Mouse (Mus musculus) natural killer cell, adult 2 months (primary cell): ENCODE measurements around the gene Nr1h2.
A peak's percentile ranks its signal among the peaks of the same experiment; 100 is the strongest.

Experiments used
- DNase-seq, 2 experiments: peaks; one replicate each; pipeline ENCODE4 v3.0.0; 2022; ENCODE audit warnings: low spot score in 2 of 2

Gene Nr1h2

DNA sequence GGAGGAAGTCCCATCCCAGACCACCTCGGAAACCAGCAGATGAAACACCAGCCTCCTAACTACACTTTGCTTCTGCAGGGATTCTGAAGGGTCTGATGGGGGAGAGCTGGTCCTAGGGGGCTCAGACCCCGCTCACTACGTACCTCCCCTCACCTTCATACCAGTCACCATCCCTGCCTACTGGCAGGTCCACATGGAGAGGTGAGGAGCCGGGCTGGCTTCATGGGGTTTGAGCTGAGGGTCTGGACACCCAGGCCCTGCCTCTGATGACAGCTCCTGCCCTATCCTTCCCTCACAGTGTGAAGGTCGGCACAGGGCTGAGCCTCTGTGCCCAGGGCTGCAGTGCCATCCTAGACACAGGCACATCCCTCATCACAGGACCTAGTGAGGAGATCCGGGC lies 31.2 kb upstream of the Nr1h2 start:
- no peak for DNase-seq

DNA sequence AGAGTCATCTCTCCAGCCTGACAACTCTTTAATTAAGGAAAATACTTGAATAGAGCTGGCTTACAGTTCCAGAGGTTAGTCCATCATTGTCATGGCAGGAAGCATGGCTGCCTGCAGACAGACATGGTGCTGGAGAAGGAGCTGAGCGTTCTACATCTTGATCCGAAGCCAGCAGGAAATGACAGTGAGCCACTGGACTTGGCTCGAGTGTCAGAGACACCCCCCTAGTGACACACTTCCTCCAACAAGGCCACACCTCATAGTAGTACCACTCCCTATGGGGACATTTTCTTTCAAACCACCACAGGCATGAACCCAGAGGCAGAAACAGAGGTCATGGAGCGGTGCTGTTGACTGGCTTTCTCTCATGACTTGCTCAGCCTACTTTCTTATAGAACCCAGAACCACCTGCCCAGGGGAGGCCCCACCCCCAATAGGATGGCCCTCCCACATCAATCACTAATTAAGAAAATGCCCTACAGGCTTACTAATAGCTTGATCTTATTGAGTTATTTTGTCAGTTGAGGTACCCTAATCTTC lies 30.6 kb upstream of the Nr1h2 start:
- no peak for DNase-seq

DNA sequence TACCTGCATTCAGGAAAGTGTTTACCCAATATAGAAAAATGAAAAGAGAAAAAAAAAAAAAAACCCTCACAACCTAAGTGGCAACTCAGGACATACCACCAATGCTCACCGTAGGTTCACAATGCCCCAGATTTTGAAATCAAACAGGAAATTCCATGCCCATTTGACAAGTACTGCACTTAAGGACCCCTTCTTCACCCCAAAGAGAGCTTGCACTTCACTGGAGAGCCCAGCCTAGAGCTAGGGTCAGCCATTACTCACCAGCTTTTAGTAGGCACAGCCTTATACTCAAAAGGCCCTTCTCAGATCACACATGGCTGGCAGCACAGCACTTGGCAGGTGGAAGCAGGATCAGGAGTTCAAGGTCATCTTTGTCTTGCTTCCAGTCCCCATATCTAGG lies 29.4 kb upstream of the Nr1h2 start:
- no peak for DNase-seq

DNA sequence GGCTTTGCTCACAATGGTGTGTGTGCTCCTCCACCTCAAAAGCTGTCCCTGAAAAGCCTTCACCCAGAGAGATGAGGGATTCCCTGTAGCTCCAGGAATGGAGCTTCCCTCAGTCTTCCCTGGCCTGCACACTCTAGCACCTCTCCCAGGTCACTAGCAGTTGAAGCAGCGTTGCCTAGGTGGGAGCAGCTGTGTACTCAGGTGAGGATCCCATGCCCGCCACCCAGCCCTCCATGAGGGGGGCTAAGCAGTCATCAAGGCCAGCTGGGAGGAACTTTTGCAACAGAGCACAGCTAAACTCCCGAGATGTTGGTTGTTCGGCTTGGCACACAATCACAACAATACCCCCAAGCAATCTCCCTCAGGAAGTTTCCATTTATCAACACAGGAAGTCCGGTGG lies 29.0 kb upstream of the Nr1h2 start:
- DNase-seq, result no peak

DNA sequence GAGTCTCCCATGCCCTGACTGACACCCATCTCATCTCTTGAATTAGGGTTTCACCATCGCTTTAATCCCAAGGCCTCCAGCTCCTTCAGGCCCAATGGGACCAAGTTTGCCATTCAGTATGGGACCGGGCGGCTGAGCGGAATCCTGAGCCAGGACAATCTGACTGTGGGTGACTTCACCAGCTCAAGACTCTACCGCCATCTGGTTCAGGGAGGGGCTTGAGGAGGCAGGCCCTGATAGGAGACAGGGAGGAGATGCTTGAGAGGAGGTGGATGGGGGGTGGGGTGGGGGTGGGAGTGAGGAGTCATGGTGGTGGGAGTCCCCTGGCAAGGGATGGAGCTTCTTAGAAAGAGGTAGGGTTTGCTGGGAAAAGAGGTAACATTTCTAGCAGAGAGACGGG lies 27.9 kb upstream of the Nr1h2 start:
- DNase-seq, result no peak

DNA sequence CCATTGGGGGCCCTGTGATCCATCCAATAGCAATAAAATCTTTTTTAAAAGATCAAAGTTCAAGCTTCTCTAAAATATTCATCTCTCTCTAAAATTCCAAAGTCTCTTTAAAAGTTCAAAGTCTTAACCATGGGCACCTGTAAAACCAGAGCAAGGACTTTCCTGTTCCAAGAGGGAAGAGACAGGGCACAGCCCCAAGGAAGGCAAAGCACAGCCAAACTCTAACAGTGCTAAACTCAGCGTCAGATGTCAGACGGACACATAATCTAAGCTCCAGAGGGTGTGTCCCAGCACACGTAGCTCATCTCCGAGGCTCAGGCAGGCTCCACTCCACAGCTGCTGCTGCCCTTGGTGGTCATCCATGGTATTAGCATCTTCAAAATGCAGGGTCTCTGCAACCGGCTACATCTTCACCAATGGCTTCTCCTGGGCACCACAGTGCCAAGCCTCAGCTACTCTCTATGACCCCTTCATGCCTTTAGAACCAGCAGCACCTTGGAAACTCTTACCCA lies 22.6 kb upstream of the Nr1h2 start:
- no peak for DNase-seq

DNA sequence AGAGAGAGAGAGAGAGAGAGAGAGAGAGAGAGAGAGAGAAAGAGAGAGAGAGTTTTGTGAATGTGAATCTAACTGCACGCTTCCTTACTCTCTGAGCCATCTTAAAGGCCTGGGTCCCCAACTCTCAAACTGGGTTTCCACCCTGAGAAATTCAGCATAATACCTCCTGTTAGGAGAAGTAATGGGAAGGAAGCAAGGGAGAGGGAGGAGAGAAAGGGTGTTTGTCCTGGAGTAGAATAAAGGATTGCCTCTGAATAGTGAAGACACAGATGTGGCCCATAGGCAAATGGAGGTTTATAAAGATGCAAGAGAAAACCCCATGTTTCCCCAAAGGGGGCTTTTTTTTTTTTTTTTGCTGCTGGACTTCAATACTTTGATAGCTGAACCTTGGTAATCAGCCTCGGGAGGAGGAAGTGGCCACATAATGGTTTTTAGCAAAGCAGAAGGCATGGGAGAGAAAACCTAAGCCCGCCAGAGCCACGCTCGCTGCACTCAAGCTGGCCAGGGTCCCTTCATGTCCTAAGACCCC lies 19.3 kb upstream of the Nr1h2 start:
- DNase-seq, result no peak

DNA sequence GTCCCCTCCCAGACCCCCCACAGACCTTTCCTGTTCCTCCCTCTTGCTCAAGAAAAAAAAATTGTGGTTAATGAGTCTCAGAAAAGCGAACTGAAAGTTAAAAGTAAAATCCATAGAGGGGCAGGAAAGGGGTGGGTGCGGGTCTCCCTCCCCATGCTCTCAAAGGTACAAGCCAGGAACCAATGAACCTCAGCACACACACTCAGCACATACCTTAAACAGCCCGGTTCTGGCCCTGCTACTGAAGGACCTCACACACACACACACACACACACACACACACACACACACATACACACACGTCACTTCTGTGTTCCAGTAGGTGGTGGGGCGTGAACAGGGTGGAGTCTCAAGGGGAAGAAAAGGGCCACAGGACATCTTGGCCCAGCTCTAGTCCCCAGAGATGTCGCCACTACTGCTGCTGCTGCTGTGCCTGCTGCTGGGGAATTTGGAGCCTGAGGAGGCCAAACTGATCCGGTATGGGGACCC lies 18.5 kb upstream of the Nr1h2 start, which contains the start of gene Napsa:
TSS of gene Napsa (plus strand) at position 168 of the 489 bp plus-strand sequence.
- peak; percentile 74 to 85 for DNase-seq

DNA sequence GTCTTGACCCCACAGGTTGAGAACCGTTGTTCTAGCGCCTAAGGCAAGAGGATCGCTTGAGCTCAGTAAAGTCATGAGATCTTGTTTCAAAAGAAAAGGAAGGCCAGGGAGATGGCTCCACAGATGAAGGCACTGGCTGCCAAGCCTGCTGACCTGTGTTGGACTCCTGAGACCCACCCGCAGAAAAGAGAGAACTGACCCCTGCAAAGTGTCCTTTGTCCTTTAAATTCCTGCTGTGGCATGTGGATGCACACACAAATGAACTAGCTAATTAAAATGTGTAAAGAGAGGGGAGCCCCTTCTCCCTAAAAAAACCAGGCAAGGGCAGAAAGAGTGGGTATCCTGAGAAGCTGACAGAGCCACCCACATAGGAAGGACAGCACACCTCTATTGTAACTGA lies 18.1 kb upstream of the Nr1h2 start:
- DNase-seq, result no peak

DNA sequence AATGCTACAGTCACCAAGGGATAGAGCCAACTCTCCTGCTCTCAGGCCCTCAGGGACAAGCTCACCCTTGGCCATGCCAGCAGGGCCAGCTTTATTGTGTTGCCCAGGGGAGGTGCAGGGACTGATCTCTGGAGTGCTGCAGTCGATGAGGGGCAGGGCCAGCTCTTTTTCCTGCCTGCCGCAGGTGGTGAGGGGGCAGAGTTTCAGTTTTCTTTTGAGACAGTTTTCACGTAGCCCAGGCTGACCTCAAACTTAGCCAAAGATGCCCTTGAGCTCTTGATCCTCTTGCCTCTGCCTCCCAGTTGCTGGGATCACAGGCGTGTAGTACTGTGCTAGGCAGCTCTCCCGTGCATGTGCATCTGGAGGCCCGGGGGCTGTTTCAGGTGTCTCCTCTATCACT lies 17.2 kb upstream of the Nr1h2 start:
- no peak for DNase-seq

DNA sequence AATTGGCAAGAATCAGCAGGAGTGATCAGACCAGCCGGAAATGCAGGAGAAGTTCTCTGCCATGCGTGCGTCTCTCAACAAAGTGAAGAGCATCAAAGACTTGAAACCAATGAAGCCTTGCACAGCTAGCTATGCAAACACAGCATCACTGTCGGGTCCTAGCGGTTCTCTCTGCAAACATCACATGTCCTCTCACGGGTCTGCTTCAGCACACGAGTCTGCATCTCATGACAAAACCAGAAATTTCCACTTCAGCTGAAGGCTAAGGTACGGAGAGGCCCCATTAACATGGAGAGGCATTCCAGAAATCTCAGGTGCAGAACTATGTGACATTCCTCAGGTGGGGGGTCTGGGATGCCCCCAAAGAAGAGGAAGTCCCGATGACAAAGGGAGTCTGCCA lies 15.1 kb upstream of the Nr1h2 start:
- DNase-seq, result peak in 1 of 2 experiments; percentile 62

DNA sequence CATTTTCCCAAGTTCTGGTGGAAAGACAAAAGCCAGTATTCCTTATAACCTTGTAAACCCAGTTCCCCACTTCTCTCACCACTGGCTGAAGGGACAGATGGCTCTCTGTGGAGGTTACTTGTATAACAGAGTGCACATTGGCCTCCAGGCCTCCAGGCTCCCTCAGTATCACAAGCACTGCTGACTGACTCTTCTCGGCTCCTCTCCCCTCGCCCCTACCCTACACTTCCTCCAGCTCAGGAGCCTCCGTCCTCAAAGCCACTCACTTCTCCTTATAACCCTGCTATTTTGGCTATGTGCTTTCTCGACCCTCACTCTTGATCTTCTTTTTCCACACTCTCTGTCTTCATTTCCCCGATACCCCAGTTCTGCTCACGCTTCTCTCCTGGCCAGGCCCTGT lies 11.7 kb upstream of the Nr1h2 start:
- no peak for DNase-seq

DNA sequence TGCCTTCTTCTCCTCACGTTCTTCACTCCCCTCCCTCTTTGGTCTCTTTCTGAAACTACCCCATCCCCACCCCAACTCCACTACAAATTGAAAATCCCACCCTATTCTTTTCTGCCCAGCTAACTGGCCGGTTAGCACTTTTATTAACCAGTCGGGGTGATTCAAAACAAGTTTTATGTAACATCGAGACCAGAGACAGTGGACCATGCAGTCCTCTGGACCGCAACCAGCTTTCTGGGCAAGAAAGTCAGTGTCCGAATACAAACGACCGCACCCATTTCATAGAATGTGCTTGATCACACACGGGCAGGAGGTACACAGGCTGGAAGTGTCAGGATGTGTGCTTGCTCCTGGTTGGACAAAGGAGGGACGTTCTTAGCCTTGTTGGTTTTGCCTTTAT lies 10.7 kb upstream of the Nr1h2 start:
- no peak for DNase-seq

DNA sequence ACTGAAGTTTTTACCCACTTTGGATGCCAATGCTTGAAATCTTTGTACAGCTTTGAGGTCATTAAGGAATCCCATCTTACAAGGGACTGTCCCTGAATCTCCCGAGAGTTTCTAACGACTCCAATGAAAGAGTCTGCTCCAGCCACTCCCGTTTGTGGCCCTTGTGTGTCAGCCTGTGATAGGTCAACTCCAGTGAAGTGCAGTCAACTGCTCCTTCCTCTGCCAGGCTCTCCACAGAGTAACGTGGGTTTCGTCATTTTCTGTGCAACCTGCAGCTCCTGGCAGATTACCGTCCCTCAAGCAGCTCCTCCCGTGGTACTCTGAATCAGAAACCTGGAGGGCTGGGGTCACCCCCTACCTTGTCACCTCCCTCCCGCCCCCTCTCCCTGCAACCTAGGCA lies 9.5 kb upstream of the Nr1h2 start:
- no peak for DNase-seq

DNA sequence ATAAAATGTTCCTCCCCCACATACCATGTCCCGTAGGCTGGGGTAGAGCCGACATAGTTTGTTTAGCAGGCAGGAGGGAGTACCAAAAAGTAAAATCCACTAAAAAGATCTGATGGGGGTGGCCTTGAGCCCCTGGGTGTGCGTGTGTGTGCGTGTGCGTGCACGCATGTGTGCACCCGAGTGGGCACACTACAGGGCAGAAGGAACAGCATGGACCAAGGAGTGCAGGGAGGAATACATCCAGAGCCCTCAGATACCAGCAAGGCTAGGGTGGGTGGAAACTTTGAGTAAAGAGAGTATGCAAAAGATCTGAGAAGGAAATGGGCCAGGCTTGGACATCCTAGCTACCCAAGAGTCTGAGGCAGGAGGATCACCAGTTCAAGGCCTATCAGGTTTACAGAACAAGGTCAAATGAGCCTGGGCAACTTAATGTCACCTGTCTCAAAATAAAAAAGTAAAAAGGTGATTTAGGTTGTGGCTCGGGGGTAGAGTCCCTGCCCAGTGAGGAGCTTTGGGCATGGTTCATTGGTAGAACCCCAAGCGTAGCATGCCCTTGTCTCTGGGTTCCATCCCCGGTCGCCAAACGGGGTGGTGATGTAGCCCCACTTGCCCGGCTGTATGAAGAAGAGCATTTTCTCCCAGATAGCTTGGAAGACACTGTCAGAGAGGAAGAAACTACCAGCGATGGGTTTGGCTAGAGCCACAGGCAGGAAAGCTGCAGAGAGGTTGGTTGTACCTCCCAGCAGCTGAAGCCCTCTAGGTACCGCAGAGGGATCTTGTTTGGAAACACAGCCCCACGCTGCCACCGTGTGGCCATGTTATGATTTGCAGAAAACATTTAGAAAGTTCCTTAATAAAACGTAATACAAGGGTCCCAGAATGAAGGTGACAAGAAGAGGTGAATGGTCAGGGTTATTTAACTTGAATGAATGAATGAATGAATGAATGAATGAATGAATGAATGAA lies 7.0 kb upstream of the Nr1h2 start:
- peak; percentile 65 to 82 for DNase-seq

DNA sequence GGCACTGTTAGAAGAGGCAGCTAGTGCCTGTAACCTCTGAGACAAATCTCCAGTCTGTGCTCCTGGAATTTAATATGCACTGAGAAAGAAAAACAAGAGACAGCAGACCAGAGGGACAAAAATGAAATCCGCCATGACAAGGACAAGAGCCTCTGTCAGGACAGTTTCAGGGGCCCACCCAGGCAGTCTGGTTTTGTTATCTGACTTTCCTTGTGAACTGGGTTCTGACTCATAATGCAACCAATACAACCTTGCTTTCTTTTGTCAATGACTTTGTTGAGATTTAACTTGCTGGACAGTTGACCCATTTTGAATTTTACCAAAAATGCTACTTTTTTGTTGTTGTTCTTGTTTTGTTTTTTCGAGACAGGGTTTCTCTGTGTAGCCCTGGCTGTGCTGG lies 3.9 kb upstream of the Nr1h2 start:
- no peak for DNase-seq

DNA sequence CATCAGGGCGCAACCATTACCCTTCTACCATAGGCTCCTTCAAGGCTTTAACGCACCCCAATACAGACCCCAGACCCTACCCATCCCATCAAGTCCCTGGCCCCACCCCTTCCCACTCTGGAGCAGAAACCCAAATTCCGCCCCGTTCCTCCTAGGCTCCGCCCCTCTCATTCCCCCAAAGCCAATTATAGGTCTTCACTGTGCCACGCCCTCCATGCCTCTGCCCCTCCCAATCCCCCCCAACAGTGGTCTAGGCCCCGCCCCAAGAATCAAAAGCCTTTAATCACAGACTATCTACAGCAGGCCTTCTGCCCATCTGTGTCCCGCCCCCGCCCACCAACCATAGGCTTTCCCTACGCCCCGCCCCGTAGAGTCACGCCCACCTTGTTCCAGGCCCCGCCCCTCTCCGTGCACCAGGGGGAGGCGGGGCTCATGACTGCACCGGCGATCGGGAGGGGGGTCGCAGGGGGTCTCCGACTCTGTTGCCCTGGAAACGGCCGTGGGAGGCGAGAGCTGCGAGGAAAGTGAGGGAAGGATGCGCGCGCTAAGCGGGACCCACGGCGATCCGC lies 471 bp downstream of the Nr1h2 start:
- peak; percentile 81 to 87 for DNase-seq

DNA sequence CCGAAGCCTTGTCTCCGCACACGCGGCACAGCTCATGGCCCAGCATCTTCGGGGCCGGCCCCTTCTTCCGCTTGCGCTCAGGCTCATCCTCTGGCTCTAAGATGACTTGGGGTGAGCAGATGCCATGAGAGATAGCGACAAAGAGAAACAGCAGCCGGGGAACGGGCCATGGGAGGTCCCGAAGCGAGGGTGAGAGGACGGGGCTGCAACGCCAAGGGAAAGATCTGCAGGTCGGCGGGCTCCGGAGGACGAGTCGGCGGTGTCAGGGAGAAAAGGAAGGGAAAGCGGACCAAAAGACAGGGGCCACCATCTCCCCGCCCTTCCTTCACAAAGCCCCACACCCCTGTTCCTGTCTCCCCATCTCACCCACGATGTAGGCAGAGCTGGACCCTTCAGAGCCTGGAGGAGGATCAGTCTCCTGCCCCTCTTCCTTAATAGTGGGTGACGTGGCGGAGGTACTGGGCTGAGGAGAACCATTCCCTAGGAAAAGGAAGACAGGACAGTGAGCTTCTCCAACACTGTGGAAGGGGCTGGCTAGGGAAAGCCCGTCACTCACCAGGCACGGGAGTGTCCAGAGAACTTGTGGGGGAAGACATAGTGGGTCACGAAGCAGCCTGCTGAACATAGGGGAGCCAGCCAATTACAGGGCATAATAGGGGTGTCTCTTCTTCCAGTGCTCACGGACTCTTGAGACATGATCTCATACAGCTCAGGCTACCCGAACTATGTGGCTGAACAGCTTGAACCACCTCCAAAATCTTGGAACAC lies 1.4 kb downstream of the Nr1h2 start:
- DNase-seq, result no peak

DNA sequence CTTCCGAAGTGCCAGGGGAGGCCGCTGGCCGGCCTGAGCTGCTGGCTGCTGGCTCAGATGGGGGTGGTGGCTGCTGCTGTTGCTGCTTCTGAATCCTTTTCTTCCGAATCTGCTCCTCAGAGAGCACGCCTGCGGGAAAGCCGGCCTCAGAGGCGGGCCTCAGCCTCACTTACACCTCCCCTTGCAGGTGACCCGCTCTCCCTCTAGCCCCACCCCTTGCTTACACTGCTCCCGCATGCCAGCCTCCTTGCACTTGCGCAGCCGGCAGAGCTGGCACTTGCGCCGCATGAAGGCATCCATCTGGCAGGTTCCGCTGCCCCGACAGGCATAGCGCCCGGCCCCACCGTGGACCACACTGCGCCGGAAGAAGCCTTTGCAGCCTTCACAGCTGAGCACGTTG lies 2.0 kb downstream of the Nr1h2 start:
- DNase-seq, result no peak

DNA sequence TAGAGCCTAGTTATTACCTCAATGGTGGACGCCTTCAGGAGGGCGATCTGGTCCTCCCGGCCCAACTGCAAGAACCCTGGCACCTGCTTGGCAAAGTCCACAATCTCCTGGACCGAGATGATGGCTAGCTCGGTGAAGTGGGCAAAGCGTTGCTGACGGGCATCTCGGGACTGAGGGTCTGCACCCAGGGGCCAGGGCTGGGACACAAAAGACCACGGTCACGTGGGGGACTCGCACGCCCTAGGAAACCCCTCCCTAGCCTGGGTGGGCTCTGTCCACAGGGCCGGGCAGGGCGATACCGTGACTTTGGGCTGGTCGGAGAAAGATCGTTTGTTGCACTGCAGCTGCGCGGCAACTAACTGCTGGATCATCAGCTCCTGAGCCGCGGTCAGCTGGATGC lies 2.5 kb downstream of the Nr1h2 start:
- no peak for DNase-seq

DNA sequence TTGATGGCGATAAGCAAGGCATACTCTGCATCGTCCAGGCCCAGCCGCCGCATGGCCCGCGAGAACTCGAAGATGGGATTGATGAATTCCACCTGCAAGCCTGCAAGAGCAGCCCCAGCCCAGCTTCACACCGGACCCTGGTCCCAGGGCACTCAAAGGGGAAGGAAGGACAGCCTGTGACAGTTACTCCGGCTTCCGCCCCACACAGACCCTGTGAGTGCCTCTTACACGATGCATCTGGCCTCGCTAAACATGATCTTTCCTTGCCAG lies 3.4 kb downstream of the Nr1h2 start:
- DNase-seq, result no peak
